Mouse (Mus musculus): ENCODE results near the gene Olfr1058.
"Not testable (repeated sequence)": the region's sequence is repeated elsewhere in the genome, so short reads cannot be mapped to it uniquely, and the experiment has no call there.

The Olfr1058 gene

GRCm38 (mm10) chr2:86388461-86388860 lies at the start of gene Olfr1058:
TSS of gene Olfr1058 (minus strand) at chr2:86388561.
- not testable (repeated sequence) for DNase-seq (ENCODE audit: low read depth, low spot score)

- DNase-seq (ENCODE audit: low read depth, low spot score), result not testable (repeated sequence)
These were observed 40.1 kb upstream of the Olfr1058 start for GRCm38 (mm10) chr2:86428511-86428910.

GRCm38 (mm10) chr2:86426649-86427048 lies 38.3 kb upstream of the Olfr1058 start, which contains the start of gene Olfr1062:
TSS of gene Olfr1062 (minus strand) at chr2:86426749.
- DNase-seq (ENCODE audit: low read depth, low spot score), result not testable (repeated sequence)

GRCm38 (mm10) chr2:86413950-86414349 lies 25.6 kb upstream of the Olfr1058 start, which contains the start of gene Olfr1061:
TSS of gene Olfr1061 (minus strand) at chr2:86414050.
- no peak for DNase-seq (ENCODE audit: low read depth, low spot score)

GRCm38 (mm10) chr2:86395114-86395513 lies 6.8 kb upstream of the Olfr1058 start:
- no peak for DNase-seq (ENCODE audit: low read depth, low spot score)

- no peak for DNase-seq (ENCODE audit: low read depth, low spot score)
These were observed 10.1 kb downstream of the Olfr1058 start, which contains the start of gene Olfr1057 for GRCm38 (mm10) chr2:86378293-86378692. TSS of gene Olfr1057 (minus strand) at chr2:86378393.

GRCm38 (mm10) chr2:86366342-86366741 lies 22.0 kb downstream of the Olfr1058 start:
- not testable (repeated sequence) for DNase-seq (ENCODE audit: low read depth, low spot score)

GRCm38 (mm10) chr2:86362369-86362768 lies 26.0 kb downstream of the Olfr1058 start, which contains the start of gene Olfr1056:
TSS of gene Olfr1056 (minus strand) at chr2:86362469.
- DNase-seq (ENCODE audit: low read depth, low spot score), result no peak

GRCm38 (mm10) chr2:86351751-86352150 lies 36.6 kb downstream of the Olfr1058 start:
- not testable (repeated sequence) for DNase-seq (ENCODE audit: low read depth, low spot score)

GRCm38 (mm10) chr2:86350184-86350583 lies 38.2 kb downstream of the Olfr1058 start, which contains the start of gene Olfr1055:
TSS of gene Olfr1055 (minus strand) at chr2:86350284.
- no peak for DNase-seq (ENCODE audit: low read depth, low spot score)

GRCm38 (mm10) chr2:86335333-86335732 lies 53.0 kb downstream of the Olfr1058 start, which contains the start of gene Olfr1054:
TSS of gene Olfr1054 (minus strand) at chr2:86335433.
- DNase-seq (ENCODE audit: low read depth, low spot score), result no peak
